Mouse (Mus musculus) layer of hippocampus, adult 18-20 months (tissue): ENCODE results near the gene Fance. TPM values are rescaled to one million over a fixed set of nuclear protein-coding genes. Genes with fewer than 3 reads are reported as not detected.

Source experiments
- DNase-seq, 2 experiments: peaks; one replicate each; pipeline ENCODE4 v3.0.0; 2022; ENCODE audit warnings: low spot score in 2 of 2
- total RNA-seq, 2 experiments: library from RNA; stranded (reverse); gene quantifications; 2 replicates each; pipeline ENCODE4 v1.2.3; 2021

Fance gene
- total RNA-seq, 2 experiments from 2014 or later: 22.8 to 26.0 TPM

DNA sequence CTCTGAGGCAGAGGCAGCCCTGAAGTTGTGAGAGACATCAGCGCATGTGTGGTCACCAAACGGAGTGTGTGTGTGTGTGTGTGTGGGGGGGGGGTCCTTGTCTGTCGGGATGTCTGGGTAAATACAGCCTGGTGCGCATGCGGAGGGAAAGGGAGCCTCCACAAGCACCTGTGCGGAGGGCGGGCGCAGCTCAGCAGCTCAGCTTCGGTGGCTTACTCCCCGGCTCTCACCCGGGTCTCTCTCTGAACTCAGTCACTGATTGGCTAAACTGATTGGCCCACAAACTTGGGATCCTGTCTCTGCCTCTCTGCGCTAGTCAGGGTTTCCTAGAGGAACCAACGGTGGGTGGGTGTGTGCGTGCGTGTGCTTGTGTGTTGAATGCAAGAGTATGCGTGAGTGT lies 61.2 kb downstream of the Fance start:
- no peak for DNase-seq

DNA sequence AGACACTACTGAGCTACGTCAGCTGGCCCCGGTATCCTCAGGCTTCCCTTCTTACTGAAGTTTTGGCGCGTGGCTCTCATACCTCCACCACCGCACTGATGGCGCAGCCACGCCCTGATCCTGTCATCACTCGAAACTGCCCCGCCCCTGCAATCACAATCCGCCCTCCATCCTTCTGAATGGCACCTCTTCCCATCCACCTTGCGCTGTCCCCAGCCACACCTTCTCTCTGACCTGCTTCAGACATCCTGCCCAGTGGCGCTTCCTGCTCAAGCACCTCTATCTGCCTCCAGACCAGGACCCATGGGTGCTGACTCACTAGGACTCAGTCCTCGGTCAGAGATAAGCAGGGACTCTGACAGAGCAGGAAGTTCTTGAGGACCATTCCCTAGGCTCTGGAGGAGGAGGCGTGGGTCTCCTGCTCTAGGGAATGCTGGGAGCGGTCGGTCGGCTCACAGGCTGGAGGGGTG lies 62.3 kb downstream of the Fance start:
- DNase-seq: no peak

Other genes with a start within 250 kb of the Fance start
- gene Tcp11, start 232.9 kb upstream of the Fance start, total RNA-seq: 1 to 10 TPM in 1 of 2 experiments, under 1 TPM in 1; 0.68 to 1.6 TPM
- gene Scube3, start 171.4 kb upstream of the Fance start, total RNA-seq: 1 to 10 TPM; 1.3 to 1.9 TPM
- 100 to 1,000 TPM; 107 to 109 TPM for gene Zfp523, start 136.4 kb upstream of the Fance start, total RNA-seq
- 1 to 10 TPM; 2.0 to 2.9 TPM for gene Def6, start 105.7 kb upstream of the Fance start, total RNA-seq
- 10 to 100 TPM; 22.5 to 26.0 TPM for gene Ppard, start 80.8 kb upstream of the Fance start, total RNA-seq
- gene Rpl10a, start 15.0 kb downstream of the Fance start, total RNA-seq: 100 to 1,000 TPM; 356 to 365 TPM
- 1 to 10 TPM; 2.0 to 2.4 TPM for gene Tead3, start 37.3 kb downstream of the Fance start, total RNA-seq
- gene Tulp1, start 51.7 kb downstream of the Fance start, total RNA-seq: not detected
- 10 to 100 TPM; 81.9 to 84.3 TPM for gene Fkbp5, start 204.0 kb downstream of the Fance start, total RNA-seq
- not detected for gene Armc12, start 217.3 kb downstream of the Fance start, total RNA-seq
- gene Clpsl2, start 235.9 kb downstream of the Fance start, total RNA-seq: not detected
- gene Clps, start 247.2 kb downstream of the Fance start, total RNA-seq: not detected